Mouse (Mus musculus) forebrain, embryonic 14.5 days (tissue): ENCODE data around the gene Slc9a3r2. TPM values are rescaled to one million over a fixed set of nuclear protein-coding genes. Genes with fewer than 3 reads are reported as not detected.

Experiments
- ATAC-seq: fragments of 200-750 bp; cut with Nextera tagmentation; 2 replicates; pipeline ENCODE4 v1.8.0; 2017; ENCODE audit warnings: mild to moderate bottlenecking, moderate library complexity
- DNase-seq: peaks from one replicate; pipeline ENCODE4 v3.0.0-alpha.2; 2015; ENCODE audit warnings: low spot score
- H3K27ac ChIP-seq: fragments of 300-500 bp; sonication (generic); 2 replicates; pipeline ENCODE4 v1.5.1; 2014; ENCODE audit warnings: low read depth, mild to moderate bottlenecking, control low read depth, low read length, moderate library complexity
- H3K27me3 ChIP-seq: fragments of 300-500 bp; sonication (generic); replicated peaks from 2 replicates; pipeline ENCODE4 v1.6.1; 2014; ENCODE audit warnings: low read length, control low read depth, mixed read lengths; ENCODE audit not compliant: control insufficient read depth, insufficient read depth
- H3K36me3 ChIP-seq: fragments of 300-500 bp; sonication (generic); 2 replicates; pipeline ENCODE4 v1.6.1; 2014; ENCODE audit warnings: low read length, control low read depth; ENCODE audit not compliant: control insufficient read depth, insufficient read depth
- H3K4me1 ChIP-seq: fragments of 300-500 bp; sonication (generic); 2 replicates; pipeline ENCODE4 v1.6.1; 2014; ENCODE audit warnings: antibody characterized with exemption, low read length, control low read depth; ENCODE audit not compliant: control insufficient read depth, insufficient read depth
- H3K4me2 ChIP-seq: fragments of 300-500 bp; sonication (generic); 2 replicates; pipeline ENCODE4 v1.6.1; 2014; ENCODE audit warnings: mild to moderate bottlenecking, control low read depth, low read length
- H3K4me3 ChIP-seq: fragments of 300-500 bp; sonication (generic); 2 replicates; pipeline ENCODE4 v1.5.1; 2014; ENCODE audit warnings: low read depth, low read length, control low read depth
- H3K9ac ChIP-seq: fragments of 300-500 bp; sonication (generic); 2 replicates; pipeline ENCODE4 v1.6.1; 2014; ENCODE audit warnings: mild to moderate bottlenecking, low read length, control low read depth, moderate library complexity
- H3K9me3 ChIP-seq: fragments of 300-500 bp; sonication (generic); replicated peaks from 2 replicates; pipeline ENCODE4 v1.6.1; 2016; ENCODE audit warnings: low read length, control low read depth, mixed read lengths; ENCODE audit not compliant: control insufficient read depth
- WGBS: fragments of 180-500 bp; shearing (Covaris S2); extraction: QIAGEN DNeasy Blood & Tissue Kit; methylation state at CpG from one replicate; pipeline ENCODE4 v1.1.7; 2014; 5-methylcytosine and 5-hydroxymethylcytosine counted together
- polyA plus RNA-seq: library from polyadenylated mRNA; unstranded; fragments of >200 nt; fragmentation: Nextera tagmentation; extraction: Ambion mirVana; gene quantifications from 2 replicates; pipeline ENCODE4 v1.2.1, GENCODE M21; 2014

Slc9a3r2 gene
- polyA plus RNA-seq, 1 experiment from 2014 or later, result 22.4 TPM

GRCm38 (mm10) chr17:24644030-24644715, 6.0 kb downstream of the Slc9a3r2 start:
- DNase-seq (no peak), ATAC-seq (no peak)
- WGBS, result 63% methylated on average over 7 of the region's 7 CpGs
- Histone ChIP-seq H3K9me3 (no peaks in the 10 kb centered on the region), H3K4me3 (no peak overlapping the region), H3K27ac (peak overlapping the region; percentile 14; the same call in 1 of the 2 replicates), H3K4me1 (no peaks in the 10 kb centered on the region), H3K9ac (no peak overlapping the region), H3K4me2 (no peak overlapping the region), H3K27me3 (no peaks in the 10 kb centered on the region), H3K36me3 (no peaks in the 10 kb centered on the region)

GRCm38 (mm10) chr17:24642791-24643343, 7.3 kb downstream of the Slc9a3r2 start:
- H3K4me1 ChIP-seq, result no peaks in the 10 kb centered on the region
- H3K4me3 ChIP-seq, result no peak overlapping the region
- H3K36me3 ChIP-seq, result no peaks in the 10 kb centered on the region
- 78% methylated on average over 6 of the region's 6 CpGs for WGBS
- DNase-seq (no peak), ATAC-seq (no peak)
- H3K4me2 ChIP-seq, result no peak overlapping the region
- no peaks in the 10 kb centered on the region for H3K27me3 ChIP-seq
- H3K9me3 ChIP-seq, result no peaks in the 10 kb centered on the region
- no peak overlapping the region for H3K27ac ChIP-seq
- H3K9ac ChIP-seq, result no peak overlapping the region

DNA sequence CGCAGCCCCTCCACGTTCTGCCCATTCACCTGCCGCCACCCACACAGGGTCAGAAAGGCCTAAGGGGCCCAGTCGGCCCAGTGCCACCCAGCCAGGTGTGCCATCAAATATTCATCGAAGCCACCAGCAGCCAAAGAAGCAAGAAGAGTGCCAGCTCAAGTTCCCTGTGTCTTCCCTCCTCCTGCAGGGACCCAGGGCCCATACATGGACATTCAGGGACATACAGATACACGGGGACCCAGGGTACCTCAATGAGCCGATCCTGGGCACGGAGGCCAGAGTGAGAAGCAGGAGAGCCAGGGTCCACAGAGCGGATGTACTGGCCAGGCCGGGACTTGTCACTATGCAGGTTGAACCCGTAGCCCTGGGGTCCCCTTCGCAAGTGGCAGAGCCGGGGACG, 8.2 kb downstream of the Slc9a3r2 start:
- Histone ChIP-seq H3K27me3 (no peaks in the 10 kb centered on the region), H3K9ac (no peak overlapping the region), H3K4me3 (no peak overlapping the region), H3K4me1 (no peaks in the 10 kb centered on the region), H3K36me3 (no peaks in the 10 kb centered on the region), H3K27ac (no peak overlapping the region), H3K4me2 (no peak overlapping the region), H3K9me3 (no peaks in the 10 kb centered on the region)
- DNase-seq (no peak), ATAC-seq (no peak)
- 92% methylated on average over 14 of the region's 14 CpGs for WGBS

DNA sequence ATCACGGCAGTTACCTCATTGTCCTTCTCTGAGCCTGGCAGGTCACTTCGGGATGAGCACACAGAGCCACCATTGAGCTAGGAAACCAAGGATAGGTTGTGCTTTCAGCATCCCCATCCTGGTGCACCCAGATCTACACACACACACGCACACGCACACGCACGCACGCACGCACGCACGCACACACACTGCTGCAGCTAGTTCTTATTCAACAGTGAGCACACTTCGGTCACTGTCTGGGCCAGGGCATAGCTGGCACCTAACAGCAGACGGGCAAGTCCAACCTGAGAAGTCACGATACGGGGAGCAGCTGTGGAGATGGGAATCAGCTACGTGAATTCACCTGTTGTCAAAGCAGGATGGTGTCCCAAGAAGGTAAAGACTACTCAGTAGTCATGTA, 9.5 kb downstream of the Slc9a3r2 start:
- WGBS, result 93% methylated on average over 15 of the region's 15 CpGs

GRCm38 (mm10) chr17:24640119-24640518, 10.0 kb downstream of the Slc9a3r2 start:
- Histone ChIP-seq H3K4me3 (no peak overlapping the region), H3K9ac (no peak overlapping the region), H3K4me1 (no peaks in the 10 kb centered on the region), H3K27me3 (no peaks in the 10 kb centered on the region), H3K9me3 (no peaks in the 10 kb centered on the region), H3K27ac (no peak overlapping the region), H3K4me2 (no peak overlapping the region), H3K36me3 (no peaks in the 10 kb centered on the region)
- 88% methylated on average over 7 of the region's 7 CpGs for WGBS
- no peak for ATAC-seq
- no peak for DNase-seq

More for the DNA sequence above, 9.5 kb downstream of the Slc9a3r2 start:
- H3K4me2 ChIP-seq, result no peak overlapping the region
- no peak overlapping the region for H3K4me3 ChIP-seq
- H3K9me3 ChIP-seq, result no peaks in the 10 kb centered on the region
- H3K27ac ChIP-seq, result no peak overlapping the region
- no peaks in the 10 kb centered on the region for H3K27me3 ChIP-seq
- DNase-seq (no peak), ATAC-seq (no peak)
- H3K9ac ChIP-seq, result no peak overlapping the region
- H3K4me1 ChIP-seq, result no peaks in the 10 kb centered on the region
- no peaks in the 10 kb centered on the region for H3K36me3 ChIP-seq

- no peak overlapping the region for H3K4me2 ChIP-seq
- no peaks in the 10 kb centered on the region for H3K27me3 ChIP-seq
- WGBS, result 90% methylated on average over 5 of the region's 5 CpGs
- no peak overlapping the region for H3K4me3 ChIP-seq
- H3K36me3 ChIP-seq, result no peaks in the 10 kb centered on the region
- H3K9me3 ChIP-seq, result no peaks in the 10 kb centered on the region
- ATAC-seq, result no peak
- no peak overlapping the region for H3K27ac ChIP-seq
- no peak for DNase-seq
- H3K4me1 ChIP-seq, result no peaks in the 10 kb centered on the region
- H3K9ac ChIP-seq, result 0 out of 2 replicates have a peak overlapping the region, but pooled peaks have one; percentile 8
These were observed 10.5 kb downstream of the Slc9a3r2 start for GRCm38 (mm10) chr17:24639571-24639988.

GRCm38 (mm10) chr17:24638840-24639239, 11.3 kb downstream of the Slc9a3r2 start:
- DNase-seq (no peak), ATAC-seq (no peak)
- Histone ChIP-seq H3K4me3 (no peak overlapping the region), H3K27me3 (no peaks in the 10 kb centered on the region), H3K9me3 (no peaks in the 10 kb centered on the region), H3K4me2 (no peak overlapping the region), H3K9ac (no peak overlapping the region), H3K36me3 (no peaks in the 10 kb centered on the region), H3K4me1 (no peaks in the 10 kb centered on the region), H3K27ac (no peak overlapping the region)
- 81% methylated on average over 9 of the region's 9 CpGs for WGBS

- peaks cover 1% of the 10 kb centered on the region; the same call in 1 of the 2 replicates for H3K4me1 ChIP-seq
- WGBS, result 88% methylated on average over 4 of the region's 4 CpGs
- no peaks in the 10 kb centered on the region for H3K36me3 ChIP-seq
- ATAC-seq (no peak), DNase-seq (no peak)
- H3K9ac ChIP-seq, result no peak overlapping the region
- H3K27ac ChIP-seq, result no peak overlapping the region
- no peak overlapping the region for H3K4me3 ChIP-seq
- H3K9me3 ChIP-seq, result no peaks in the 10 kb centered on the region
- no peak overlapping the region for H3K4me2 ChIP-seq
- H3K27me3 ChIP-seq, result no peaks in the 10 kb centered on the region
These were observed 11.9 kb downstream of the Slc9a3r2 start for GRCm38 (mm10) chr17:24638214-24638613.

DNA sequence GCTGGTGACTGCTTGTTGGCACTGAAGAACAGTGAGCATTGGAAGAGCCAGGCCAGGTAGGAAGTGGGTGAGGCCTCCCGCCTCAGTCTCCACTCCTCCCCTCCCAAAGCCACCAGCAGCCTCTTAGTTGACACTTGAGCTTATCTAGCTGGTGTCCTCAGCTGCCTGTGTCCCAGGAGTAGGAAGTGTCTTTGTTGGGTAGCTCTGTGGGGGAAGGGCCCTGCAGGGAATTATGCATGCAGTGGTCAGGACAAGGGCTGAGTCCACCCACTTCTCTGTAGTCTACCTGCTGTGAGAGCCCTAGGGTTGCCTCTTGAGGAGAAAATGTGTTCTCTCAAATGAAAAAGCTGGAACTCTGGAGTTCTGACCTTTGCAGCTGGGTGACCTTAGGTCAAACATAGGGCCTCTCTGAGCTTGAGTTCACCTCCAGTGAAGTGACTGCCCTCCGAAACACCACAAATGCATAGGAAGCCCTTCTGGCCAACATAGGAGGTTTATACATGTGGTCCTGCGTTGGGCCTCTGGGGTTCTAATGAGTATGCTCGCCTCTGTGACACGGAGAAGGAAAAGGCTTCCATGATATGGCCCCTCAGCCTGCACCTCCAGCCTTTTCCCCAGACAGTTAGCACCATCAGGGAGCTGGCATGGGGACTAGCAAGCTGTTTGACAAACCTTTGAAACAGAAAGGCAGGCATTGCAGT, 13.2 kb downstream of the Slc9a3r2 start:
- Histone ChIP-seq H3K4me3 (no peak overlapping the region), H3K4me2 (no peak overlapping the region), H3K9me3 (no peaks in the 10 kb centered on the region), H3K36me3 (no peaks in the 10 kb centered on the region), H3K4me1 (peaks cover 6% of the 10 kb centered on the region; the same call in 1 of the 2 replicates), H3K9ac (no peak overlapping the region), H3K27ac (no peak overlapping the region), H3K27me3 (no peaks in the 10 kb centered on the region)
- 68% methylated on average over 5 of the region's 5 CpGs for WGBS
- ATAC-seq, result no peak
- DNase-seq, result no peak
